Mouse (Mus musculus) hindbrain, embryonic 12.5 days (tissue): ENCODE data around the gene Cyp17a1. TPM values are rescaled to one million over a fixed set of nuclear protein-coding genes. Genes with fewer than 3 reads are reported as not detected.

Experiments
- ATAC-seq: fragments of 200-750 bp; cut with Nextera tagmentation; 2 replicates; pipeline ENCODE4 v1.8.0; 2017; ENCODE audit warnings: moderate TSS enrichment; ENCODE audit not compliant: low FRiP score
- H3K27ac ChIP-seq: fragments of 300-500 bp; sonication (generic); 2 replicates; pipeline ENCODE4 v1.5.1; 2016; ENCODE audit warnings: mild to moderate bottlenecking
- H3K27me3 ChIP-seq: fragments of 300-500 bp; sonication (generic); 2 replicates; pipeline ENCODE4 v1.6.1; 2016; ENCODE audit warnings: mild to moderate bottlenecking
- H3K36me3 ChIP-seq: fragments of 300-500 bp; sonication (generic); 2 replicates; pipeline ENCODE4 v1.6.1; 2016; ENCODE audit warnings: mild to moderate bottlenecking
- H3K4me1 ChIP-seq: fragments of 300-500 bp; sonication (generic); 2 replicates; pipeline ENCODE4 v1.6.1; 2016
- H3K4me2 ChIP-seq: fragments of 300-500 bp; sonication (generic); replicated peaks from 2 replicates; pipeline ENCODE4 v1.6.1; 2016; ENCODE audit warnings: mild to moderate bottlenecking
- H3K4me3 ChIP-seq: fragments of 300-500 bp; sonication (generic); 2 replicates; pipeline ENCODE4 v1.5.1; 2016; ENCODE audit warnings: mild to moderate bottlenecking
- H3K9ac ChIP-seq: fragments of 300-500 bp; sonication (generic); 2 replicates; pipeline ENCODE4 v1.6.1; 2016; ENCODE audit warnings: mild to moderate bottlenecking, moderate library complexity
- H3K9me3 ChIP-seq: fragments of 300-500 bp; sonication (generic); replicated peaks from 2 replicates; pipeline ENCODE4 v1.6.1; 2016; ENCODE audit warnings: mild to moderate bottlenecking
- WGBS: fragments of 180-500 bp; shearing (Covaris S2); methylation state at CpG from one replicate; pipeline ENCODE4 v1.1.7; 2016; 5-methylcytosine and 5-hydroxymethylcytosine counted together
- polyA plus RNA-seq: library from polyadenylated mRNA; unstranded; fragments of >200 nt; fragmentation: Nextera tagmentation; extraction: Ambion mirVana; gene quantifications from 2 replicates; pipeline ENCODE4 v1.2.1, GENCODE M21; 2016

The Cyp17a1 gene
- polyA plus RNA-seq, 1 experiment from 2014 or later: not detected

GRCm38 (mm10) chr19:46665474-46665873 lies 7.5 kb downstream of the Cyp17a1 start:
- no peak overlapping the region for H3K27ac ChIP-seq
- H3K36me3 ChIP-seq: no peaks in the 10 kb centered on the region
- no peak overlapping the region for H3K9ac ChIP-seq
- no peak for ATAC-seq
- no peaks in the 10 kb centered on the region for H3K27me3 ChIP-seq
- no peaks in the 10 kb centered on the region for H3K9me3 ChIP-seq
- no peak overlapping the region for H3K4me2 ChIP-seq
- no peak overlapping the region for H3K4me3 ChIP-seq
- H3K4me1 ChIP-seq: peaks cover 5% of the 10 kb centered on the region
- 58% methylated on average over 7 of the region's 7 CpGs for WGBS

- Histone ChIP-seq H3K4me1 (peaks cover 5% of the 10 kb centered on the region), H3K4me3 (no peak overlapping the region), H3K27me3 (no peaks in the 10 kb centered on the region), H3K9ac (no peak overlapping the region), H3K36me3 (no peaks in the 10 kb centered on the region), H3K27ac (no peak overlapping the region), H3K9me3 (no peaks in the 10 kb centered on the region), H3K4me2 (no peak overlapping the region)
- ATAC-seq: no peak
- WGBS: 83% methylated on average over 6 of the region's 6 CpGs
These were observed 10.2 kb downstream of the Cyp17a1 start for GRCm38 (mm10) chr19:46662784-46663183.

- H3K9me3 ChIP-seq: no peaks in the 10 kb centered on the region; the same call in 1 of the 2 replicates
- no peaks in the 10 kb centered on the region for H3K27me3 ChIP-seq
- peaks cover 5% of the 10 kb centered on the region for H3K4me1 ChIP-seq
- no peak overlapping the region for H3K27ac ChIP-seq
- H3K36me3 ChIP-seq: peaks cover 2% of the 10 kb centered on the region
- WGBS: 84% methylated on average over 8 of the region's 8 CpGs
- no peak overlapping the region for H3K4me3 ChIP-seq
- ATAC-seq: no peak
- no peak overlapping the region for H3K9ac ChIP-seq
- no peak overlapping the region for H3K4me2 ChIP-seq
These were observed 10.8 kb downstream of the Cyp17a1 start for GRCm38 (mm10) chr19:46662214-46662613.

- peaks cover 5% of the 10 kb centered on the region for H3K4me1 ChIP-seq
- peaks cover 9% of the 10 kb centered on the region for H3K36me3 ChIP-seq
- no peak for ATAC-seq
- WGBS: 76% methylated on average over 4 of the region's 4 CpGs
- no peak overlapping the region for H3K4me3 ChIP-seq
- no peaks in the 10 kb centered on the region for H3K27me3 ChIP-seq
- no peak overlapping the region for H3K4me2 ChIP-seq
- H3K27ac ChIP-seq: no peak overlapping the region
- no peaks in the 10 kb centered on the region; the same call in 1 of the 2 replicates for H3K9me3 ChIP-seq
- no peak overlapping the region for H3K9ac ChIP-seq
These were observed 11.5 kb downstream of the Cyp17a1 start for GRCm38 (mm10) chr19:46661511-46661910.

GRCm38 (mm10) chr19:46658851-46659250 lies 14.1 kb downstream of the Cyp17a1 start:
- Histone ChIP-seq H3K9me3 (no peaks in the 10 kb centered on the region; the same call in 1 of the 2 replicates), H3K36me3 (peaks cover 35% of the 10 kb centered on the region), H3K4me3 (no peak overlapping the region), H3K27ac (no peak overlapping the region), H3K4me2 (no peak overlapping the region), H3K27me3 (no peaks in the 10 kb centered on the region), H3K4me1 (no peaks in the 10 kb centered on the region), H3K9ac (no peak overlapping the region)
- WGBS: 87% methylated on average over 9 of the region's 9 CpGs
- ATAC-seq: no peak

- WGBS: 97% methylated on average over 7 of the region's 7 CpGs
- Histone ChIP-seq H3K27ac (no peak overlapping the region), H3K4me3 (no peak overlapping the region), H3K27me3 (no peaks in the 10 kb centered on the region), H3K9me3 (no peaks in the 10 kb centered on the region; the same call in 1 of the 2 replicates), H3K36me3 (peaks cover 40% of the 10 kb centered on the region), H3K4me1 (no peaks in the 10 kb centered on the region), H3K9ac (no peak overlapping the region), H3K4me2 (no peak overlapping the region)
- no peak for ATAC-seq
These were observed 14.6 kb downstream of the Cyp17a1 start for GRCm38 (mm10) chr19:46658348-46658747.

DNA sequence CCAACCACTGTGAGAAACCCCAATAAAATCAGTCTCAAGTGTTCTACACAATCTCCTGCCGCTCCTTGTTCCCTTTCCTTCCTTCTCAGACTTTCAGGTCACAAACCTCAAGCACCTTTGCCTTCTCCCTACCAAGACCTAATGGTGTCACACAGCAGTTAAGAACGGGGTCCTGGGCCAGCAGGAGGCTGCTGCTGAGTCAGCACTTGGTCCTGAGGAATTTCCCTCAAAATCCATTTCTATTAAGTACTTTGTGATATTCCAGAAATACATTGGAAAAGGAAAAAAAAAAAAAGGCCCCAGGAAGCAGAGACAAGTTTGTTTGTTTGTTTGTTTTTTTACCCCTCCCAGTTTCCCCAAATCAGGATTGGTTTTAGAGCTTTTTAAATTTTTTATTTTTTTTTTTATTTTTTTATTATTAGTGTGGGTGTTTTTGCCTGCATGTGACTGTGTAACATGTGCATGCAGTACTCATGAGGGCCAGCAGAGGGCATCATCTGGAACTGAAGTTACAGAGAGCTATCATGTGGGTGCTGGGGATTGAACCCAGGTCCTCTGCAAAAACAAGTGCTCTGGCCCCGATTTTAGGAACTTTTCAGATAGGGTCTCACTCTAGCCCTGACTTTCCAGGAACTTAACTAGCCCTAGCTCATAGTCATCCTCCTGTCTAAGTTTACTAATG lies 15.5 kb downstream of the Cyp17a1 start:
- ATAC-seq: no peak
- H3K27me3 ChIP-seq: no peaks in the 10 kb centered on the region
- no peak overlapping the region for H3K4me3 ChIP-seq
- no peak overlapping the region for H3K4me2 ChIP-seq
- no peak overlapping the region for H3K27ac ChIP-seq
- 87% methylated on average over 3 of the region's 3 CpGs for WGBS
- peaks cover 47% of the 10 kb centered on the region for H3K36me3 ChIP-seq
- H3K9ac ChIP-seq: no peak overlapping the region
- H3K4me1 ChIP-seq: no peaks in the 10 kb centered on the region
- H3K9me3 ChIP-seq: no peaks in the 10 kb centered on the region; the same call in 1 of the 2 replicates

DNA sequence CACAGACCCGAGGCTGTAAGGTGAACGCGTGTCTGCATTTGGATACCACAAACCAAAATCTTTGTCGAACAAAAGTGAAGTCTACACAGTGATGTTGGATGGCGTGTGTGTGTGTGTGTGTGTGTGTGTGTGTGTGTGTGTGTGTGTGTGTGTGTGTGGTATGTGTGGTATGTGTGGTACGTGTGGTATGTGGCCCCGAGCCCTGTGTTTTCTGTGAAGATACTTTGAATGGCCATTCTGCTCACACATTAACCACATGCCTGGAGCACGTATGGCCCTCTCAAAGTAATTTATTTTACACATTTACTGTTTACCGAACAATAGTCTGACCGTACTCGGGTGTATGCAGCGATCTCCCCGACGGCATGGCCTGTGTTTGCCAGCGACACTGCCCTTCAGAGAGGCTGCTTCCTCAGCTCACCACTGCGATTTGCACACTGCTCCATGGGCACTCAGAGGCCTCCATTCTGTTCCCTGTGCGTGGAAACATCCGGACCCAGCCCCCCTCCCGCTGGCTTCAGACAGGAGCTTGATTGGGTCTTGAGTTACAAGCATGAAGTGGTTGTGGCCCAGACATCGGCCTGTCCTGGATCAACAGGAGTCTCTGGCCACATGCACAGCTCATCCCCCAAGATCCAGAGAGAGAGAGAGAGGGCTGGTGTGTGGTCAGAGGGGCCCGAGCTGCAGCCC lies 16.7 kb downstream of the Cyp17a1 start:
- no peak for ATAC-seq
- Histone ChIP-seq H3K27me3 (no peaks in the 10 kb centered on the region), H3K9ac (no peak overlapping the region), H3K4me3 (no peak overlapping the region), H3K4me1 (no peaks in the 10 kb centered on the region), H3K9me3 (no peaks in the 10 kb centered on the region; the same call in 1 of the 2 replicates), H3K36me3 (peaks cover 57% of the 10 kb centered on the region), H3K27ac (no peak overlapping the region), H3K4me2 (no peak overlapping the region)
- WGBS: 95% methylated on average over 21 of the region's 21 CpGs

DNA sequence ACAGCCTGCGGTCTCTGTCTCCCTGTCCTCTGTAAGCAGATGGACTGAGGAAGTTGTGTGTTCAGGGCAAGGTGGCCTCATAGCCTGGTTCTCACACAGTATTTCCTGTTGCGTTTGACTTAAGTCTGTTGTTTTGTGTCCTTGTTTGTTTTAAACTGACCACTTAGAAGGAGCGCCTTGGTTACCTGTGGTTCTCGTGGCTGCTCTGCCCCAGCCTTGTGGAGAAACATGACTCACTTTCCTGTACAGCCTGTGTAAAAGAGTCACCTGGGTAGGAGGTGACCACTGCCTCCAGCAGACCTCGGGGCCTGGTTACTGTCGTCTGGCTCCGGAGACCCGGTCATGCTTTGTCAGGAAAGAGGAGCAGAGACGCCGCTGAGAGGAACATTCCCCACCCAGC lies 17.3 kb downstream of the Cyp17a1 start:
- no peak overlapping the region for H3K4me3 ChIP-seq
- H3K27ac ChIP-seq: no peak overlapping the region
- no peak for ATAC-seq
- no peaks in the 10 kb centered on the region; the same call in 1 of the 2 replicates for H3K9me3 ChIP-seq
- 96% methylated on average over 10 of the region's 10 CpGs for WGBS
- no peaks in the 10 kb centered on the region for H3K27me3 ChIP-seq
- H3K9ac ChIP-seq: no peak overlapping the region
- peaks cover 57% of the 10 kb centered on the region for H3K36me3 ChIP-seq
- no peak overlapping the region for H3K4me2 ChIP-seq
- no peaks in the 10 kb centered on the region for H3K4me1 ChIP-seq

DNA sequence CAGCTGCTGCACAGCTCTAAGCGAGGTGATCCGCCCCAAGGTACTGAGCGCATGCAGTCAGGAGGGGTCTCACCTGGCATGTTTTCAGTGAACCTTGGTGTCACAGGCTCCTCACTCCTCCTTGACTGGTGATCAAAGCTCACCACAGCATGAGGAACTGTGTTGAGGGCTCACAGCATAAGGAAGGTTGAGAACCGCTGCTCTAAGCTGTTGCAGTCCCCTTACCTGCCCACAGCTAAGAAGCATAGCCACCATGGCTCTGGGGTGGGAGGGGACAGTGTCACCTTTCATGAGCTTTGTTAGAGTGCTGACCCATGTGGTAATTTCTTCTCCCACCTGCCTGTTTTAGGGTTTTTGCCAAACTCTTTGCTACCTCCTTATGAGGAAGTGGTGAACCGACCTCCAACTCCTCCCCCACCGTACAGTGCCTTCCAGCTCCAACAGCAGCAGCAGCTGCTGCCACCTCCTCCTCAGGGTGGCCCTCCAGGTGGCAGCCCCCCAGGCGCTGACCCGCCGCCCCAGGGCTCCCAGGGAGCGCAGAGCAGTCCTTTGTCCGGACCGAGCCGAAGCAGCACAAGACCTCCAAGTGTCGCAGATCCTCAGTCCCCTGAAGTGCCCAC lies 19.2 kb downstream of the Cyp17a1 start:
- Histone ChIP-seq H3K27me3 (no peaks in the 10 kb centered on the region), H3K4me2 (no peak overlapping the region), H3K27ac (no peak overlapping the region), H3K4me3 (no peak overlapping the region), H3K4me1 (no peaks in the 10 kb centered on the region), H3K36me3 (peaks cover 59% of the 10 kb centered on the region), H3K9me3 (no peaks in the 10 kb centered on the region; the same call in 1 of the 2 replicates), H3K9ac (no peak overlapping the region)
- ATAC-seq: no peak
- WGBS: 95% methylated on average over 14 of the region's 14 CpGs

DNA sequence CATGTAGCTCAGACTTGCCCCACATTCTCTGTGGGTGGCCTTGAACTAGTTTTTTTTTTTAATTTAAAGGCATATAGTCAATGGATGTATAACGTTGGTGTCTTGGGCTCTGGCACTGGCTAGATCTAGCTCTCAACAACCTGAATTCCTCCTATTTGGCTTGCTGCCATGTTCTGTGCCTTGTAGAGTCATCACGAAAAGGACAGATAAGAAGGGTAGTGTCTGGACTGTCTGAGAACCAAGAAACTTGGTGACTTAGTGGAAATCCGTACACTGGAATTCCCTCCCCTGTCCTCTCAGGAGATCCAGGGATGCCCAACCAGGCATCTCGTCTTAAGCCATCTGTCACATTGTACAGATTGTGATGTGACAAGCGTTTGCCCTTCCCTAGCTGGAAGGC lies 19.8 kb downstream of the Cyp17a1 start:
- Histone ChIP-seq H3K4me3 (no peak overlapping the region), H3K4me1 (no peaks in the 10 kb centered on the region), H3K9me3 (no peaks in the 10 kb centered on the region; the same call in 1 of the 2 replicates), H3K9ac (no peak overlapping the region), H3K36me3 (peaks cover 65% of the 10 kb centered on the region), H3K27me3 (no peaks in the 10 kb centered on the region), H3K4me2 (no peak overlapping the region), H3K27ac (no peak overlapping the region)
- no peak for ATAC-seq
- 92% methylated on average over 5 of the region's 5 CpGs for WGBS

DNA sequence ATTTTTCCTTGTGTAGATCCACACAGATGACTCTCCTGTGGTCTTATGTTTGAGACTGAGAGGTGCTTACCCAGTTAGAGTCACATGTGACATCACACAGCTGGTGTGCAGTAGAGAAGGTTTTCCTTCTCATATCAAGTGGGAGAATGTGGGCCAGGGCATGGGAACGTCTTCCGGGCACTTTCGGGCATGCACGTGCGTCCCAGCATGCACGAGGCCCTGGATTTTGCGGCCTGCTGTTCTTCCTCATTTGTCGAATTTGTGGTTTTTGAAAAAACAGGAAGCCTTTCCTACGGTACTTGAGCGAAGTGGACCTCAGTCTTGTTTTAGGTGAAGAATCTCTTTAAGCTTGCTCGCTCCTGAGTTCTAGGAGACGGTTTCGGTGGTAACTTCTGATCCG lies 24.4 kb downstream of the Cyp17a1 start:
- no peak for ATAC-seq
- no peak overlapping the region for H3K9ac ChIP-seq
- H3K27ac ChIP-seq: no peak overlapping the region
- H3K36me3 ChIP-seq: peaks cover 34% of the 10 kb centered on the region
- H3K4me1 ChIP-seq: peaks cover 33% of the 10 kb centered on the region
- H3K4me3 ChIP-seq: no peak overlapping the region
- no peaks in the 10 kb centered on the region for H3K9me3 ChIP-seq
- no peaks in the 10 kb centered on the region for H3K27me3 ChIP-seq
- WGBS: 97% methylated on average over 14 of the region's 14 CpGs
- H3K4me2 ChIP-seq: no peak overlapping the region
